ENCODE assay signal across 37 mouse cellular contexts in the genomic region with DNA sequence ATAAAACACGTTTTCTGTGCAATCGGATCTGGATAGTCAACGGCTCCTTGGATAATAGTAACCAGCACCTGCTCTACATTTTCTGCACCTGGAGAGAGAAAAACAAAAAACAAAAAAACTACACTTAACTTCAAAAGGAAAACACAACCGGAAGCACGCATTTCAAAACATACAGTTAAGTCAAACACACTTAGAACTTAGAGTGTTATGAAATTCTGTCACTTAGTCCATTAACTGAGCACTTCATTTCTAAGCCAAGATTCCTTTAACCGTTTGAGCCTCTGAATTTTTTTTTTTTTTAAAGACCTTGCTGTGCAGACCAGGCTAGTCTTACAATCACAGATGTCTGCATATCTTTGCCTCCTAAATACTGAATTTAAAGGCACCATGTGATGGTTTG. TPM values are rescaled to one million over a fixed set of nuclear protein-coding genes. Genes with fewer than 3 reads are reported as not detected.
"Had no signal": no experiment of that assay in that cellular context is flagged by ENCODE, and none has a peak within 500 bp of the region (broad histone marks: within the 10 kb centered on the region; RNA-seq: fewer than 3 reads in every experiment).

No protein-coding gene starts in this region.

- H3K9me3 ChIP-seq: heart, embryonic 10.5 days; heart, embryonic 12.5 days; heart, embryonic 13.5 days; heart, embryonic 15.5 days; hindbrain, embryonic 10.5 days; hindbrain, embryonic 12.5 days; hindbrain, embryonic 13.5 days; hindbrain, embryonic 15.5 days; intestine, embryonic 15.5 days; kidney, embryonic 15.5 days had no signal

- H3K4me3 ChIP-seq: heart, embryonic 10.5 days; heart, embryonic 12.5 days; heart, embryonic 13.5 days; heart, embryonic 15.5 days; hindbrain, embryonic 10.5 days; hindbrain, embryonic 12.5 days; hindbrain, embryonic 13.5 days; hindbrain, embryonic 15.5 days; intestine, embryonic 15.5 days; kidney, embryonic 15.5 days; layer of hippocampus, adult 2 months had no signal

- DNase-seq: heart, postnatal 10 days; heart, postnatal 14 days; heart, postnatal 36 days; heart, postnatal 4 days; kidney, adult 11 months; kidney, adult 18-20 months; kidney, adult 2 months; kidney, adult 8-10 months; kidney, adult 9 months; kidney, postnatal 10 days; kidney, postnatal 14 days; kidney, postnatal 25 days; kidney, postnatal 36 days; kidney, postnatal 4 days; layer of hippocampus, adult 9-11 months; layer of hippocampus, postnatal 36 days had no signal

- ATAC-seq: hindbrain, embryonic 16.5 days; hindbrain, postnatal 0 days; inflammation-experienced regulatory T-cells, adult 6 months; intestine, embryonic 15.5 days; intestine, embryonic 16.5 days; intestine, postnatal 0 days had no signal

- H3K9ac ChIP-seq: heart, embryonic 12.5 days; heart, embryonic 13.5 days; heart, embryonic 15.5 days; hindbrain, embryonic 12.5 days; hindbrain, embryonic 13.5 days; hindbrain, embryonic 14.5 days; hindbrain, embryonic 15.5 days; intestine, embryonic 15.5 days; kidney, embryonic 15.5 days had no signal

- H3K4me1 ChIP-seq: heart, embryonic 10.5 days; heart, embryonic 12.5 days; heart, embryonic 13.5 days; heart, embryonic 15.5 days; hindbrain, embryonic 10.5 days; hindbrain, embryonic 12.5 days; hindbrain, embryonic 13.5 days; hindbrain, embryonic 15.5 days; intestine, embryonic 15.5 days; kidney, embryonic 15.5 days had no signal

- H3K27ac ChIP-seq: heart, embryonic 10.5 days; heart, embryonic 13.5 days; heart, embryonic 15.5 days; hindbrain, embryonic 10.5 days; hindbrain, embryonic 12.5 days; hindbrain, embryonic 13.5 days; hindbrain, embryonic 14.5 days; hindbrain, embryonic 15.5 days; hindbrain, postnatal 0 days; intestine, embryonic 15.5 days; kidney, embryonic 15.5 days; kidney, postnatal 0 days; layer of hippocampus, adult 2 months had no signal

- H3K27me3 ChIP-seq: heart, embryonic 12.5 days; heart, embryonic 13.5 days; heart, embryonic 15.5 days; hindbrain, embryonic 12.5 days; hindbrain, embryonic 13.5 days; hindbrain, embryonic 15.5 days; intestine, embryonic 15.5 days; kidney, embryonic 15.5 days had no signal

- H3K4me2 ChIP-seq: heart, embryonic 11.5 days; heart, embryonic 12.5 days; heart, embryonic 13.5 days; heart, embryonic 15.5 days; hindbrain, embryonic 12.5 days; hindbrain, embryonic 13.5 days; hindbrain, embryonic 14.5 days; hindbrain, embryonic 15.5 days; intestine, embryonic 15.5 days; kidney, embryonic 15.5 days had no signal

RNA-seq across cellular contexts. Expression of a gene that starts 40.1 kb away (rescaled TPM):
- polyA plus RNA-seq: heart, embryonic 11.5 days; heart, embryonic 13.5 days; heart, embryonic 14.5 days; heart, postnatal 0 days; hindbrain, embryonic 10.5 days had no signal
